Mouse (Mus musculus): ENCODE data around the gene Rhod.

Rhod gene

GRCm38 (mm10) chr19:4450666-4451065 is 11.4 kb upstream of the Rhod start:
- no peak for DNase-seq (ENCODE audit: low read depth)

DNA sequence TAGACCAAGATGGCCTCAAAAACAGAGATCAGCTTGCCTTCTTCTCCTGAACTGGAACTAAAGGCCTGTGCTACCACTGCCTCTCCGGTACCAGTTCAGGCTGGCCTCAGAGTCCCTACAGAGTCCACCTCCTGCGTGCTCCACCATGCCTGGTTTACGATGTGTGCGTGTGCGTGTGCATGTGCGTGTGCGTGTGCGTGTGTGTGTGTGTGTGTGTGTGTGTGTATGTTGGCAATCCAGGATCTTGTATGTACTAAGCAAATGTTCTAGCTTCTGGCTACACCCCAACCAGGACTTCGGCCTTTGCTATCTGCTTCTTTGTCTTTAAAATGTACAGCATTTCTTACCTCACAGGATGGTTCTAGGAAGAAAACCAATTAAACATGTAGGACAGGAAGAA is 10.0 kb upstream of the Rhod start:
- no peak for DNase-seq (ENCODE audit: low read depth)

DNA sequence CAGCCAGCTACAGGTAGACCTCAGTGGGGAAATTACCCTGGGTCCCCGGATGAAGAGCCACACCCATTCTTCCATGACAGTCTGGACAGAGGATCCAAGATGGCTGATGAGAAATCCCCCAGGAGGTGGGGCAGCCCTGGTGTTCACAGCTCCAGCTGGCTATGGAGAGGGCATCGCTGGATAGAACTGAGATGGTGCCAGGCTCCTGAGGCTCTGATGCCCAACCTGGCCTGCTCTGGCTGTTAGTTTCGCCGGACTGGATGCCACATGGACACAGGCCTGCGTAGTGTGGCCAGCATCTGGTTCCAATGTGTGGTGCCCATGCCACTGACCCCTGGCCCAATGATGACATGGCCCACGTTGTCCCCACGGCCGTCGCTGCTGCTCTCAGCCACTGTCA is 8.2 kb upstream of the Rhod start:
- DNase-seq (ENCODE audit: low read depth) = no peak

DNA sequence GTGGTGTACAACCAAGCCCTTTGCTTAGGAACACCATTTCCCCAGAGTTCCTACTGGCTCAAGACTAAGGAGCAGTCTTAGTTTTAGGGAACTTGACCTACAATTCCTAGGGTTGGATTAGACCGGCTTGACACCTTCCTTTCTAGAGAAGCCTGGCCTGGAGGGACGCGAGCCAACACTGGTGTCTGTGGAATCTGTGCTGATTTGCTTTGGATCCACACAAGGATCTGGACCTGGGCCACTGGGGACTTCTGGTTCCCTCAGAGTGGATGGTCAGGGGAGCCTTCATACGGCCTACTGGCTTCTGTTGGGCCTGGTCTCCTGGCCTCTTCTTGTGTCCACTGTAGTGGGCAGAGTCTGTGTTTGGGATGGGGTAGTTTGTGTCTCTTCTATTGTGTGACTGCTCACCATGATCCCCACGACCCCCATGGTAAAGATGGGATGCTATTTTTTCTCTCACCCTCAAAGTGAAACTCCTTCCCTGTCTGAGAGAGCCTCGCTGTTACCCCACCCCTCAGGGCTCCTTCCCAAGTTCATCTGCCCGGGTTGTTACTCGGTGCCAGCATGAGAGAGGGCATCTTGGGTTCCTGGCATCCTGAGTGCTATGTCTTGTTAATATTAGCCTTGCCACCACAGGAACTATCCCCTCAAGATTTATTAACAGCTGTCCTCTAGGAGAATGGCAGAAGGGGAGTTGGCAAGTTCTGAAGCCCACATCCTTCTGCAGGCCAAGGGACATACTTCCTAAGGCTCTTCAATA is 7.6 kb upstream of the Rhod start:
- no peak for DNase-seq (ENCODE audit: low read depth)

- peak; percentile 80 for DNase-seq (ENCODE audit: low read depth)
Measured at GRCm38 (mm10) chr19:4442408-4442807, 3.2 kb upstream of the Rhod start.

- peak; percentile 16 for DNase-seq (ENCODE audit: low read depth)
Measured at GRCm38 (mm10) chr19:4441621-4442161, 2.5 kb upstream of the Rhod start.

- peak; percentile 87 for DNase-seq (ENCODE audit: low read depth)
Measured at GRCm38 (mm10) chr19:4441090-4441591, 1.9 kb upstream of the Rhod start.

DNA sequence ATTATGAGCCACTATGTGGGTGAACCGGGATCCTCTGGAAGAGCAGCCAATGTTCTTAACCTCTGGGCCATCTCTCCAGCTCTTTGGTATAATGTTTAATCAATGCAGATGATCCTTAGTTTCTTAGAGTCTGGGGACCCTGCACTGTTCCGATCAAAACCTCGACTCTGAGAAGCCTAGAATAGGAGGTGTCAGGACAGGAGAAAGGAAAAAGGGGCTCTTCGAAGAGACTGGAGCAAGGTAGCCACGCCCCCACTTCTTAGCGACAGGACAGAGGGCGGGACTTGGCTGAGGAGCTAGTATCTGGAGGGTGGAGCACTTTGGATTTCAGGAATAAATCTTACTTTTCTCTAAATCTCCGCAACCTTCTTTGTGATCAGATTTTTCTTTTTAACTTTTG is 990 bp upstream of the Rhod start:
- DNase-seq (ENCODE audit: low read depth) = peak; percentile 15

DNA sequence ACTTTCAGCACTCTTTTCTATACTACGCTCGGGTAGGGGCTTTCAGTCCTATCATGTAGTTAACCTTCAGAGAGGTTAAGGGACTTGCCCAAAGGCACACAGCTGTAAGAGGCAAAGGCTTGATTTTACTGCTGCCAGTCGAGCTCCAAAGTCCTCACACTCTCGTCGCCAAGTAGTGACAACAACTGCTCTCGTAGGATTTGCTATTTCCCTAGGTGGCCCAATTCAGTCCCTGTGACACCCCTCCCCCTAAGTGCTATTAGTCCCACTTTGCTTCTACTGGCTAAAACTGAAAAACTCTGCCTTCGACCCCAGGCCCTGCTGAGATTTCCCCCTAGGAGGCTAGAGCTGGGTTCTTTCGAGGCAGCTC is 456 bp downstream of the Rhod start:
- peak; percentile 33 for DNase-seq (ENCODE audit: low read depth)

DNA sequence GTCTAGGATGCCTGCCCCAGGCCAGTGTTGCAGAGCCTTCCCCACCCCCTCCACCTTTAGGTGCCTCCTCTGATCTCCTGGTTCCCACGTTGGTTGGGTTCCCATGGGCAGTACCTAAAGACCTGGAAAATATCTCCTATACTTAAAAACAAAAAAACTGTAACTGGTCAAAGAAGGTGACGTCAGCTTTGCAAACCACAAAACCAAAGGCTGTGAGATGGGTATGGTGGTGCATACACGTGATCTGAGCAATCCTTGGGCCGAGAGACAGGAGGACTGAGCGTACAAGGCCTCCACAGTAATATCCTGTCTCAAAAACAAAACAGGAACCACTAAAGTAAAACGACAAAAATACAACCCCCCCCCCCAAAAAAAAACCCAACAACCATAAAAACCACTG is 1.3 kb downstream of the Rhod start:
- peak; percentile 30 for DNase-seq (ENCODE audit: low read depth)

GRCm38 (mm10) chr19:4436254-4436653 is 3.0 kb downstream of the Rhod start:
- DNase-seq (ENCODE audit: low read depth) = no peak

- no peak for DNase-seq (ENCODE audit: low read depth)
Measured at GRCm38 (mm10) chr19:4434999-4435398, 4.2 kb downstream of the Rhod start.

DNA sequence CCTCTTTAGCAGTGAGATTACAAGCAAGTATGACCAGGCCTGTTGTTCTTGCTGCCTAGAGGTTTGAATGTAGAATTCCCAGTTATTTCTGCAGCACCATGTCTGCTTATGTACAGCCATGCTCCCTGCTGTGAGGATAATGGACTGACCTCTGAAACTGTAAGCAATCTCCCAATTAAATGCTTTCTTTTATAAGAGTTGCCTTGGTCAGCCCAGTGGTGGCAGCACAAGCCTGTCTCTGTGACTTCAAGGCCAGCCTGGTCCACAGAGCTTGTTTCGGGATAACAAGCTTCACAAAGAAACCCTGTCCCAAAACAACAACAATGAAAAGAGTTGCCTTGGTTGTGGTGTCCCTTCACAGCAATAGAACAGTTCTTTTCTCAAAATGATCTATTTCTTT is 5.5 kb downstream of the Rhod start:
- no peak for DNase-seq (ENCODE audit: low read depth)

- DNase-seq (ENCODE audit: low read depth) = no peak
Measured at GRCm38 (mm10) chr19:4430091-4430620, 9.1 kb downstream of the Rhod start.

DNA sequence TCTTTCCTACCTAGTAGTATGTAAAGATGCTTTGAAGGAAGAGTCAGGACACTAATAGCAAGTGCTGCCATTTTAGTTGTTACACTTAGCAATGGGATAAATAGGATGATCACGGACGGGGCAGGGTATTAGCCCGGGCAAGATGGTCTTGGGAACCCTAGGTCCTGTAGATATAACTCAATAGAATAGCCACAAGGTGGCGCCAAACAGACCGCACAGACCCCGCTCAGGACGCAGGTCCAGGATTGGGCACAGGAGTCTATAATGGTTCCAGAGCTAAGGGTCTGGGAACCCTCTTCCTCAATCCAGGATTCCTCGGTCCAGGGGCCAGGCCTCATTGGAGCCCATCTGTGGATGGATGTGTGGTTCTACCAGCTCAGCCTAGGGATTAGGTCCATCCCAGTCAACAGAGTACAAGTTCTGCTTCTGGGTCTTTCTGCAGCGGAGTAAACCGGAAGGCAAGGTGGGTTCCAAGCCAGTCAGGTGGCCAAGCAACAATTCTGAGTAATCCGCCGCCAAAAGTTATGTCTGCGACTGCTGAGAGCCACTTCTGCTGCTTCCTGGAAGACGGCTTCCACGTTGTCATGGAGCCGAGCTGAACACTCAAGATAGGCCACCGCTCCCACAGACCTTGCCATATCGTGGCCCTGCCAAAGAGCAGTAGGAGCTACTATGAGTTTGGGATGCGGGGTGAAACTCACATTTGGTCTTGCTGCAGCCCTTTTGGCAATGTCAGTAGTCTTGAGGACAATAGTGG is 13.4 kb downstream of the Rhod start:
- peak; percentile 64 for DNase-seq (ENCODE audit: low read depth)

GRCm38 (mm10) chr19:4423021-4423420 is 16.2 kb downstream of the Rhod start:
- no peak for DNase-seq (ENCODE audit: low read depth)

DNA sequence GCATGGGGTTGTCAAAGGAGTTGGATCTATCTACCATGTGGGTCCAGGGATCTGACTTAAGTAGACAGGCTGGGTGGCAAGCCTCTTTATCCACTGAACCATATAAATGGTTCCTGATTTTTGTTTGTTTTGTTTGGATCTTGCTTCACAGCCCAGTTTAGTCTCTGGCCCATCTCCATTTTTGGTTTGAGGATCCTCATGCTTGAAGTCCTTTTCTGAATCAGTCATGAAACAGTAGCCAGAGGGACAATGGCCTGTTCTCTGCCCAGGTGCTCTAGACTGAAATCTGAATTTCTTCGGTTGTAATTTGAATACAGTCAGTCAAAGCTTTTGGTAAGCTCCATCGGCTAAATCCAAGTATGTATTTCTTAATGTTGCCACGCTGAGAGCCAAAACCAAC is 16.7 kb downstream of the Rhod start:
- no peak for DNase-seq (ENCODE audit: low read depth)

- DNase-seq (ENCODE audit: low read depth) = no peak
Measured at GRCm38 (mm10) chr19:4420153-4420910, 18.9 kb downstream of the Rhod start.

GRCm38 (mm10) chr19:4419711-4420110 is 19.5 kb downstream of the Rhod start:
- no peak for DNase-seq (ENCODE audit: low read depth)

DNA sequence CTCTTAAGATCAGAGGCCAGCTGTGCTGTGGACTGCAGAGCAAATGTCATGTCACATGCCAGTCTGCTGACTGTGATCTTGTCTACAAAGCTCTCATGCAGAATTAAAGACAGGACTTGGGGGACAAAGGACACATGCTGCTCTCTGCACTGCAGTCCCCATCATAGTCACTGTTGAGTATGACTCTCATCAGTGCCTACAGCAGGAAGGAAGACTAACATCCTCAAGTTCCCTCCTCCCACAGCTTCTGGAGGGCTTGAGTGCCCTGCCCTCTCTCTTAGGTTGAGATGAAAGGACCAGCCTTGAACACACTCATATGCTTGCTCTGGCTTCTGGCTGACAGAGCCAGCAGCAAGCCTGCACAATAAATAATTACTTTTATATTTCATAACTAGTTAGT is 21.5 kb downstream of the Rhod start:
- DNase-seq (ENCODE audit: low read depth) = no peak

GRCm38 (mm10) chr19:4417183-4417582 is 22.0 kb downstream of the Rhod start:
- peak; percentile 82 for DNase-seq (ENCODE audit: low read depth)

- DNase-seq (ENCODE audit: low read depth) = no peak
Measured at GRCm38 (mm10) chr19:4414631-4415030, 24.6 kb downstream of the Rhod start.
